Mouse (Mus musculus) kidney, adult 9 months (tissue): ENCODE results near the gene H2-T23.

Source experiments
- DNase-seq: peaks from one replicate; pipeline ENCODE4 v3.0.0; 2022

Gene H2-T23

GRCm38 (mm10) chr17:35980363-35980754 lies 52.3 kb downstream of the H2-T23 start:
- peak; percentile 53 for DNase-seq
